ENCODE assay signal across 8 mouse cellular contexts in genomic region chr2:32966689-32967631, GRCm38 (mm10). TPM values are rescaled to one million over a fixed set of nuclear protein-coding genes. Genes with fewer than 3 reads are reported as not detected.
A peak's percentile ranks its signal among the peaks of the same experiment; 100 is the strongest.
DNase-seq lines count a peak whose midpoint lies in the region; ATAC-seq and TF ChIP-seq lines count a peak whose summit lies in the region.

No protein-coding gene starts in this region.

- H3K9ac ChIP-seq in kidney, embryonic 14.5 days (ENCODE audit: low read depth, low read length), result peak overlapping the region; percentile 78
- H3K9ac ChIP-seq in liver, adult 2 months (ENCODE audit: low read depth, low read length), result peak overlapping the region; percentile 79

- peak; percentile 89 to 90 for DNase-seq in B cell, adult 2 months
- DNase-seq in heart, adult 9 months (ENCODE audit: low spot score in 2 of 2), result peak; percentile 91
- DNase-seq in liver, adult 2 months (ENCODE audit: extremely low read depth, low read depth, low spot score), result peak; percentile 83
- peak; percentile 85 for DNase-seq in spleen, postnatal 36 days (ENCODE audit: low spot score in 2 of 2)

- H3K27me3 ChIP-seq in kidney, embryonic 14.5 days (ENCODE audit: control insufficient read depth, insufficient read depth, low read length), result no peaks in the 10 kb centered on the region
- H3K27me3 ChIP-seq in liver, adult 2 months (ENCODE audit: control insufficient read depth, insufficient read depth, low read length), result no peaks in the 10 kb centered on the region

- ATAC-seq in kidney, embryonic 14.5 days (ENCODE audit: low FRiP score, low TSS enrichment), result peak; percentile 76
- peak; percentile 89 for ATAC-seq in monocyte, adult 5-6 weeks (replicated peaks; ENCODE audit: insufficient number of reproducible peaks, low FRiP score, low TSS enrichment, poor library complexity, severe bottlenecking)

- H3K4me2 ChIP-seq in kidney, embryonic 14.5 days (replicated peaks; ENCODE audit: low read depth, low read length), result peak overlapping the region; percentile 83

- H3K79me2 ChIP-seq in liver, adult 2 months (ENCODE audit: control insufficient read depth, insufficient read depth, low read length), result peaks cover 4% of the 10 kb centered on the region; the same call in 1 of the 2 replicates

- WGBS in kidney, embryonic 14.5 days, result under 1% methylated on average over 55 of the region's 55 CpGs
- under 1% methylated on average over 55 of the region's 55 CpGs for WGBS in liver, adult 2 months

- H3K4me1 ChIP-seq in bone marrow macrophage, adult 2 months (ENCODE audit: control insufficient read depth, insufficient read depth, low read length), result peaks cover 38% of the 10 kb centered on the region
- peaks cover 9% of the 10 kb centered on the region; the same call in 1 of the 2 replicates for H3K4me1 ChIP-seq in embryonic fibroblast, embryonic 13.5 days (ENCODE audit: control insufficient read depth, insufficient read depth, low read length)
- peaks cover 21% of the 10 kb centered on the region; the same call in 1 of the 2 replicates for H3K4me1 ChIP-seq in kidney, embryonic 14.5 days (ENCODE audit: control insufficient read depth, insufficient read depth, low read length)
- peaks cover 20% of the 10 kb centered on the region for H3K4me1 ChIP-seq in liver, adult 2 months (ENCODE audit: control insufficient read depth, insufficient read depth, low read length)

- H3K4me3 ChIP-seq in bone marrow macrophage, adult 2 months (ENCODE audit: insufficient read depth, low read length), result peak overlapping the region; percentile 80
- H3K4me3 ChIP-seq in embryonic fibroblast, embryonic 13.5 days (ENCODE audit: insufficient read depth, low read length), result peak overlapping the region; percentile 9
- peak overlapping the region; percentile 61 for H3K4me3 ChIP-seq in kidney, embryonic 14.5 days (ENCODE audit: low read length)
- peak overlapping the region; percentile 65 for H3K4me3 ChIP-seq in liver, adult 2 months (ENCODE audit: insufficient read depth, low read depth, low read length)

- H3K27ac ChIP-seq in bone marrow macrophage, adult 2 months (ENCODE audit: insufficient read depth, low read depth, low read length), result peak overlapping the region; percentile 97
- peak overlapping the region; percentile 85 for H3K27ac ChIP-seq in embryonic fibroblast, embryonic 13.5 days (ENCODE audit: insufficient read depth, low read length)
- peak overlapping the region; percentile 97 for H3K27ac ChIP-seq in kidney, embryonic 14.5 days (ENCODE audit: low read depth, low read length)
- peak overlapping the region; percentile 84 for H3K27ac ChIP-seq in liver, adult 2 months (replicated peaks; ENCODE audit: insufficient read depth, low read depth, low read length)

- TF ChIP-seq POLR2A in bone marrow macrophage, adult 2 months (IDR thresholded peaks at IDR 0.05; ENCODE audit: borderline replicate concordance, low read depth, low read length), result no peak
- peak; percentile 89 for TF ChIP-seq POLR2A in embryonic fibroblast, embryonic 13.5 days (IDR thresholded peaks at IDR 0.05; ENCODE audit: low read depth, low read length)
- TF ChIP-seq POLR2A in liver, adult 2 months (IDR thresholded peaks at IDR 0.05; ENCODE audit: extremely low read depth, insufficient read depth, low read length), result peak; percentile 81

- no peak; the same call in 1 of the 2 replicates for TF ChIP-seq CTCF in bone marrow macrophage, adult 2 months (IDR thresholded peaks at IDR 0.05; ENCODE audit: low read depth, low read length)
- no peak for TF ChIP-seq CTCF in embryonic fibroblast, embryonic 13.5 days (IDR thresholded peaks at IDR 0.05; ENCODE audit: borderline replicate concordance, insufficient read depth, low read length)
- TF ChIP-seq CTCF in liver, adult 2 months (IDR thresholded peaks at IDR 0.05; ENCODE audit: low read depth, low read length), result peak; percentile 51; the same call in 1 of the 2 replicates

- no peaks in the 10 kb centered on the region for H3K9me3 ChIP-seq in kidney, embryonic 14.5 days (ENCODE audit: control insufficient read depth, low read length)

- peaks cover 24% of the 10 kb centered on the region for H3K36me3 ChIP-seq in kidney, embryonic 14.5 days (ENCODE audit: control insufficient read depth, insufficient read depth, low read length)
- H3K36me3 ChIP-seq in liver, adult 2 months (ENCODE audit: control insufficient read depth, insufficient read depth, low read length), result peaks cover 10% of the 10 kb centered on the region

RNA-seq across cellular contexts. Expression of gene Lrsam1, which starts 5.5 kb away (rescaled TPM):
- polyA plus RNA-seq in bone marrow macrophage, adult 2 months (2012; ENCODE audit: insufficient read depth, insufficient read length, missing spikeins), result 12.0 and 13.2 TPM in 2 replicates
- 15.3 and 18.5 TPM in 2 replicates for polyA plus RNA-seq in embryonic fibroblast, embryonic 13.5 days (2011; ENCODE audit: insufficient read length, low read depth, missing spikeins)
- polyA plus RNA-seq in kidney, embryonic 14.5 days (2014; fragmentation: Nextera tagmentation; extraction: Ambion mirVana), result 5.8 and 8.8 TPM in 2 replicates
- 6.0 and 9.7 TPM in 2 replicates for total RNA-seq in liver, adult 2 months (2014; rRNA removed)
- 8.8 and 9.7 TPM in 2 replicates for polyA plus RNA-seq in liver, adult 2 months (2012; rRNA removed)
- 5.4 to 13.6 TPM (median 6.6 TPM) in 3 replicates for total RNA-seq in monocyte, adult 5-6 weeks (2017)

RNA-seq across cellular contexts. Expression of gene Rpl12, which starts 5.6 kb away (rescaled TPM):
- polyA plus RNA-seq in bone marrow macrophage, adult 2 months (2012; ENCODE audit: insufficient read depth, insufficient read length, missing spikeins), result 17.4 and 23.3 TPM in 2 replicates
- polyA plus RNA-seq in embryonic fibroblast, embryonic 13.5 days (2011; ENCODE audit: insufficient read length, low read depth, missing spikeins), result 64.0 and 65.9 TPM in 2 replicates
- 249 and 308 TPM in 2 replicates for polyA plus RNA-seq in kidney, embryonic 14.5 days (2014; fragmentation: Nextera tagmentation; extraction: Ambion mirVana)
- total RNA-seq in liver, adult 2 months (2014; rRNA removed), result 473 and 515 TPM in 2 replicates
- polyA plus RNA-seq in liver, adult 2 months (2012; rRNA removed), result 134 and 158 TPM in 2 replicates
- total RNA-seq in monocyte, adult 5-6 weeks (2017), result 941 to 1,144 TPM (median 1,080 TPM) in 3 replicates

RNA-seq across cellular contexts. Expression of gene Slc2a8, which starts 14.9 kb away (rescaled TPM):
- polyA plus RNA-seq in bone marrow macrophage, adult 2 months (2012; ENCODE audit: insufficient read depth, insufficient read length, missing spikeins), result 20.7 and 23.4 TPM in 2 replicates
- 5.9 and 7.0 TPM in 2 replicates for polyA plus RNA-seq in embryonic fibroblast, embryonic 13.5 days (2011; ENCODE audit: insufficient read length, low read depth, missing spikeins)
- 19.0 and 21.1 TPM in 2 replicates for polyA plus RNA-seq in kidney, embryonic 14.5 days (2014; fragmentation: Nextera tagmentation; extraction: Ambion mirVana)
- 7.9 and 9.4 TPM in 2 replicates for total RNA-seq in liver, adult 2 months (2014; rRNA removed)
- polyA plus RNA-seq in liver, adult 2 months (2012; rRNA removed), result 59.4 and 66.1 TPM in 2 replicates
- total RNA-seq in monocyte, adult 5-6 weeks (2017), result 1.1 to 4.2 TPM (median 1.4 TPM) in 3 replicates

Comparison
In these comparisons a context has a peak if more than half of its experiments do, and no peak if none do; other contexts are left out.
1. Peak in every context shown above with its lines: DNase-seq, ATAC-seq, H3K4me3 ChIP-seq and H3K27ac ChIP-seq.
2. H3K4me3 ChIP-seq: peak in every context shown above with its lines; median percentile 80 in bone marrow macrophage, adult 2 months; 65 in liver, adult 2 months; 61 in kidney, embryonic 14.5 days; 9 in embryonic fibroblast, embryonic 13.5 days.